Mouse (Mus musculus): ENCODE results near the gene Fgf11. TPM values are rescaled to one million over a fixed set of nuclear protein-coding genes. Genes with fewer than 3 reads are reported as not detected.

The Fgf11 gene
- polyA plus RNA-seq, 1 experiment from 2014 or later, result 5.5 TPM

DNA sequence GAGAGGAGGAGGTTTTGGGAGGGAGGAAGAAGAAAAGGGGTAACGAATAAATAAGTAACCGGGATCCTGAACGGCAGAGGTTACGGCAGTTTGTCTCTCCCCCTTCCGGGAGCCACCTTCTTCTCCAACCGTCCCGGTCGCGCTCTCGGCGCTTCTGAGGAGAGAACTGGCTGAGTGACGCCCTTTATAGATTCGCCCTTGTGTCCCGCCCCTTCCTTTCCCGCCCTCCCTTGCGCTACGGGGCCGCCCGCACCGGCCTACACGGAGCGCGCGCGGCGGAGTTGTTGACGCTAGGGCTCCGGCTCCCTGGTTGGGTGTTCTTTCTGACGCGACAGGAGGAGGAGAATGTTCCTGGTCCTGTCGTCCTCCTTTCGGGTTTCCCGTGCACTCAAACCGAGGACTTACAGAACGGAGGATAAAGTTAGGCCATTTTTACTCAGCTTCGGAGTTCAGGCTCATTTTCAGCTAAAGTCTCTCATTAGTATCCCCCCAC, 43.1 kb downstream of the Fgf11 start, which contains the start of gene Polr2a:
Gene Polr2a (minus strand): TSS at position 160 of the 493 bp plus-strand sequence.
- Histone ChIP-seq H3K36me3 (no peaks in the 10 kb centered on the region), H3K27ac (peak within 1 kb of the TSS; percentile 99), H3K4me2 (peak within 1 kb of the TSS; percentile 86), H3K27me3 (no peaks in the 10 kb centered on the region), H3K9me3 (no peaks in the 10 kb centered on the region), H3K4me1 (replicated peaks) (peaks cover 53% of the 10 kb centered on the region), H3K4me3 (peak within 1 kb of the TSS; percentile 54), H3K9ac (peak within 1 kb of the TSS; percentile 87)
- peak; percentile 96 for ATAC-seq (ENCODE audit: low FRiP score)
- WGBS, result under 1% methylated on average over 35 of the region's 36 CpGs

DNA sequence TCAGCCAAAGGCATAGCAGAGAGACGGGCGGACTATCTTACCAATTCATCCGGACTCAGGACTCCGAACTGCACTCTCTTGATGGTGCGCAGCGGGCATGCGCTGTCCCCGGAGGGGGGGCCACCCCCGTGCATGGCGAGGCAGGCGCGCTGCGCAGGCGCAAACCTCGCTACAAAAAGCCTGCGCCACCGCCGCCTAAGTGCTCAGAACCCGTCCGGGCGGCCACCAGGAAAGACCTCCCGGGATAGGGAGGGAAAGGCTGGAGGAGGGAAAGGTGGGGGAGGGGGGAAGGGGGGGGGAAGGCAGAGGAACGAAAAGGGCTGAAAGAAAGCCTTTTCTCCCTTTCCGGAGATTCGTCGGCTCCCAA, 43.6 kb downstream of the Fgf11 start:
- H3K9ac ChIP-seq, result peak overlapping the region; percentile 87
- no peaks in the 10 kb centered on the region for H3K36me3 ChIP-seq
- no peaks in the 10 kb centered on the region for H3K27me3 ChIP-seq
- H3K9me3 ChIP-seq, result no peaks in the 10 kb centered on the region
- H3K27ac ChIP-seq, result peak overlapping the region; percentile 99
- peaks cover 55% of the 10 kb centered on the region for H3K4me1 ChIP-seq (replicated peaks)
- H3K4me2 ChIP-seq, result peak overlapping the region; percentile 86
- H3K4me3 ChIP-seq, result peak overlapping the region; percentile 54
- 0% methylated on average over 26 of the region's 26 CpGs for WGBS
- peak; percentile 85 for ATAC-seq (ENCODE audit: low FRiP score)

DNA sequence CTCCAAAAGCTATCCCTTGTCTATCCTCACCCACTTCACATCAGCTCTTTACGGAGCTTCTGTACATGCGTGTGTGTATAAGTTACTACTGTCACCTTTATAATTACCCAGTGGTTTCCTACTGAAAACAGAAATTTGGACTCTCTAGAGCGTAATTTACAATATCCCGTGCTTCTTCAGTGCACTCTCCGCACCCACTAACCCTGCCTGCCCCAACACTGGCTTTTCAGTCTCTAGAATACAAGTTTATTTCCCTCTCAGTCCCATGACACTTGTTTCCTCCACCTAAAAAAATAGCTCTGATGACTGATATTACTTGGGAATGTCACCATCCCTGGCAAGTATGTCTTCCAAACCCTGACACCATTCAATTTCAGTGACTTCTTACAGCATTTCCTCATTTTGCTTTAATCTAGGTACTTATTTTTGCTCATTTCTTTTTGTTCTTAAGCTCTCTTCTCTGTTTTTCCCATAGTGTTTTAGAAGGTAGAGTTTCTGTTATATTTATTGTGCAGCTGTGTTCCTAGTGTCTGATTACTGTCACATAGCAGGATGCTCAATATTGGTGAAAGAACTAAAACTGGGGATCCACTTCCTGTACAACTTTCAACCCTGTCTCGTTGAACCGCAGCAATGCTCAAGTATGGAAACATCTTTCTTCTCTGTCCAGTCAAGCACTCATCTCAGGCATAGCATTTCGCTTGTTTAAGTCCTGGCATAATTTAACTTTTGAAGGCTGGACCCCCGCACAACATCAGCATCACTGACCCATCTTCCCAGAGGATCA, 44.2 kb downstream of the Fgf11 start:
- H3K4me1 ChIP-seq (replicated peaks), result peaks cover 61% of the 10 kb centered on the region
- 45% methylated on average over 9 of the region's 9 CpGs for WGBS

DNA sequence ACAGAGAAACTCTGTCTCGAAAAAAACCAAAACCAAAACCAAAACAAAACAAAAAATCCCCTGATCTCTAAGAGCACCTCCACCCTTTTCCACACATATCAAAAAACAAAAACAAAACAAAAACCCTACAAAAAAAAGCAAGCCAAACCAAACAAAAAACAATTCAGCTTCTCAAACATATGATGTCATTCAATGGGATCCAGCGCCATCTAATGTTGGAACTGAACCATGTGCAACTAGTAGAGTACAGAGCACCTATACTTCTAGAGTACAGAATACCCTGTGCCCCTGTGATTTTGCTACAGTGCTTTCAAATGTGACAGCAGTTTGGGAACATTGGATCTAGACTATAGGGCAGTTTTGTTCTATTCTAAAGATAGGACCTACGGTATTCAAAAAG, 47.0 kb downstream of the Fgf11 start:
- Histone ChIP-seq H3K4me2 (peak overlapping the region; percentile 86), H3K4me1 (replicated peaks) (peaks cover 59% of the 10 kb centered on the region), H3K27me3 (no peaks in the 10 kb centered on the region), H3K36me3 (no peaks in the 10 kb centered on the region), H3K9me3 (no peaks in the 10 kb centered on the region), H3K9ac (no peak overlapping the region), H3K27ac (no peak overlapping the region), H3K4me3 (peak overlapping the region; percentile 3; the same call in 1 of the 2 replicates)
- ATAC-seq (ENCODE audit: low FRiP score), result no peak
- WGBS, result 65% methylated on average over 3 of the region's 3 CpGs

More for the DNA sequence above, 44.2 kb downstream of the Fgf11 start:
- peak overlapping the region; percentile 54 for H3K4me3 ChIP-seq
- no peaks in the 10 kb centered on the region for H3K27me3 ChIP-seq
- no peaks in the 10 kb centered on the region for H3K9me3 ChIP-seq
- no peak for ATAC-seq (ENCODE audit: low FRiP score)
- peak overlapping the region; percentile 87 for H3K9ac ChIP-seq
- peak overlapping the region; percentile 99 for H3K27ac ChIP-seq
- peak overlapping the region; percentile 86 for H3K4me2 ChIP-seq
- no peaks in the 10 kb centered on the region for H3K36me3 ChIP-seq

DNA sequence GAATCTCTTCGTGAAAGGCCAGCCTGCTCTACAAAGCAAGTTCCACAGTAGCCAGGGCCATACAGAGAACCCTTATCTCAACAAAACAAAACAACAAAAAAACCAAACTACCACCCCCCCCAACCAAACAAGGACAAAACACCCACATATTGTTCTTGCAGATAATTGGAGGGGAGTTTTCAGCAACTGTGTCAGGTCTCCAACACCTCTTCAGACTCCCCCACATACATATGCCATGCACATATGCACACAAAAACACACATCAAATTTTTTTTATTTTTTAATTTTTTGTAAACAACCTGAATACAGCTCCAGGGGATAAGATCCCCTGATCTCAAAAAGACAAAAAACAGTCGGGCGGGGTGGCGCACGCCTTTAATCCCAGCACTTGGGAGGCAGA, 47.4 kb downstream of the Fgf11 start:
- WGBS, result 79% methylated on average over 5 of the region's 5 CpGs
- Histone ChIP-seq H3K4me3 (0 out of 2 replicates have a peak overlapping the region, but pooled peaks have one; percentile 3), H3K9ac (no peak overlapping the region)

DNA sequence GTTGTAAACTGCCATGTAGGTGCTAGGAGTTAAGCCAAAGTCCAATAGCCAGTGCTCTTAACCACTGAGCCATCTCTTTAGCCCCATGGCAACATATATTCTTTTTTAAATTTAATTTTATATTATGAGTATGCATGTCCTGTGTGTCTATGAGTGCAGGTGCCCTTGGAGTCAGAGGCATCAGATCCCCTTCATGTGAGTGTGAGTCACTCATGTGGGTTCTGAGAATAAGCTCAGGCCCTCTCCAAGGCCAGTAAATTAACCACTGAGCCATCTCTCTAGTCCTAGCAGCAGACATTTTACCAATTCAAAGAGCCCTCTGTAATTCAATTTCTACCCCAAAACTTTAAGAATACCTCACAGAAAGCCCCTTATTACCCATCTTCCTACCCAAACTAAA, 49.0 kb downstream of the Fgf11 start:
- Histone ChIP-seq H3K36me3 (peaks cover 5% of the 10 kb centered on the region), H3K27ac (no peak overlapping the region), H3K4me1 (replicated peaks) (peaks cover 55% of the 10 kb centered on the region), H3K4me3 (no peak overlapping the region), H3K4me2 (no peak overlapping the region), H3K27me3 (no peaks in the 10 kb centered on the region), H3K9me3 (no peaks in the 10 kb centered on the region), H3K9ac (no peak overlapping the region)
- no peak for ATAC-seq (ENCODE audit: low FRiP score)

More for the DNA sequence above, 47.4 kb downstream of the Fgf11 start:
- Histone ChIP-seq H3K9me3 (no peaks in the 10 kb centered on the region), H3K36me3 (no peaks in the 10 kb centered on the region), H3K27me3 (no peaks in the 10 kb centered on the region), H3K27ac (no peak overlapping the region), H3K4me1 (replicated peaks) (peaks cover 56% of the 10 kb centered on the region), H3K4me2 (peak overlapping the region; percentile 86)
- ATAC-seq (ENCODE audit: low FRiP score), result no peak

DNA sequence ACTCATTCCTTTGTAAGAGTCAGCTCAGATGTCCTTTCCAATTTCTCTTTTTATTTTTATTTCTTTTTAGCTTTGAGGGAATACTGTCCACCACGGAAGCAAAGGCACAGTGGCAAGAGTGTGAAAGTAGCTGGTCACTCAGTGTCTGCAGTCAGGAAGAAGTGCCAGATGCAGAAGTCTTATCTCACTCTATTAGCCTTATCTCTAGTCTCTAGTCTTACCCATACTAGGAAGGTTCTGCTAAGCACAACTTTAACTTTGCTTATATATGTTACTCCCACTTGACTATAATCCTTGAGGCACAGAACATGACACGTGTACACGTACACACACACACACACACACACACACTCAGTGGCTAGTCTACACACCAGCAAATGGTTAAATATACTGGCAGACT, 50.0 kb downstream of the Fgf11 start:
- H3K4me3 ChIP-seq, result no peak overlapping the region
- H3K9me3 ChIP-seq, result no peaks in the 10 kb centered on the region
- H3K9ac ChIP-seq, result no peak overlapping the region
- no peak overlapping the region for H3K27ac ChIP-seq
- WGBS, result 82% methylated on average over 3 of the region's 3 CpGs
- H3K27me3 ChIP-seq, result no peaks in the 10 kb centered on the region
- H3K36me3 ChIP-seq, result peaks cover 15% of the 10 kb centered on the region
- ATAC-seq (ENCODE audit: low FRiP score), result no peak
- no peak overlapping the region for H3K4me2 ChIP-seq
- peaks cover 45% of the 10 kb centered on the region for H3K4me1 ChIP-seq (replicated peaks)

Other genes with a start within 250 kb of the Fgf11 start
- 90.1 and 92.0 TPM in 2 replicates for gene Efnb3, start 241.7 kb downstream of the Fgf11 start, polyA plus RNA-seq (2015; fragmentation: Nextera tagmentation; extraction: Ambion mirVana)
- gene Wrap53, start 221.6 kb downstream of the Fgf11 start, polyA plus RNA-seq (2015; fragmentation: Nextera tagmentation; extraction: Ambion mirVana), result 23.0 and 24.2 TPM in 2 replicates
- gene Trp53, start 221.5 kb downstream of the Fgf11 start, polyA plus RNA-seq (2015; fragmentation: Nextera tagmentation; extraction: Ambion mirVana), result 76.3 and 78.1 TPM in 2 replicates
- gene Atp1b2, start 195.9 kb downstream of the Fgf11 start, polyA plus RNA-seq (2015; fragmentation: Nextera tagmentation; extraction: Ambion mirVana), result 27.6 and 29.7 TPM in 2 replicates
- gene Shbg, start 184.0 kb downstream of the Fgf11 start, polyA plus RNA-seq (2015; fragmentation: Nextera tagmentation; extraction: Ambion mirVana), result not detected in 2 replicates
- 28.0 and 28.1 TPM in 2 replicates for gene Sat2, start 179.8 kb downstream of the Fgf11 start, polyA plus RNA-seq (2015; fragmentation: Nextera tagmentation; extraction: Ambion mirVana)
- 40.5 and 52.0 TPM in 2 replicates for gene Fxr2, start 168.9 kb downstream of the Fgf11 start, polyA plus RNA-seq (2015; fragmentation: Nextera tagmentation; extraction: Ambion mirVana)
- gene Sox15, start 146.5 kb downstream of the Fgf11 start, polyA plus RNA-seq (2015; fragmentation: Nextera tagmentation; extraction: Ambion mirVana), result not detected in 2 replicates
- gene Mpdu1, start 139.2 kb downstream of the Fgf11 start, polyA plus RNA-seq (2015; fragmentation: Nextera tagmentation; extraction: Ambion mirVana), result 95.0 and 104 TPM in 2 replicates
- 9.0 and 9.8 TPM in 2 replicates for gene Cd68, start 135.7 kb downstream of the Fgf11 start, polyA plus RNA-seq (2015; fragmentation: Nextera tagmentation; extraction: Ambion mirVana)
- gene Eif4a1, start 129.4 kb downstream of the Fgf11 start, polyA plus RNA-seq (2015; fragmentation: Nextera tagmentation; extraction: Ambion mirVana), result 528 and 537 TPM in 2 replicates
- 94.7 and 95.9 TPM in 2 replicates for gene Senp3, start 119.8 kb downstream of the Fgf11 start, polyA plus RNA-seq (2015; fragmentation: Nextera tagmentation; extraction: Ambion mirVana)
- 0.36 and 0.53 TPM in 2 replicates for gene Tnfsf13, start 116.1 kb downstream of the Fgf11 start, polyA plus RNA-seq (2015; fragmentation: Nextera tagmentation; extraction: Ambion mirVana)
- 1.8 and 3.6 TPM in 2 replicates for gene Tnfsf12, start 106.0 kb downstream of the Fgf11 start, polyA plus RNA-seq (2015; fragmentation: Nextera tagmentation; extraction: Ambion mirVana)
- 0.98 and 1.2 TPM in 2 replicates for gene Tnfsfm13, start 105.8 kb downstream of the Fgf11 start, polyA plus RNA-seq (2015; fragmentation: Nextera tagmentation; extraction: Ambion mirVana)
- gene Polr2a, start 43.2 kb downstream of the Fgf11 start, polyA plus RNA-seq (2015; fragmentation: Nextera tagmentation; extraction: Ambion mirVana), result 18.8 and 20.4 TPM in 2 replicates
- gene Slc35g3, start 39.9 kb downstream of the Fgf11 start, polyA plus RNA-seq (2015; fragmentation: Nextera tagmentation; extraction: Ambion mirVana), result 0.35 and 0.87 TPM in 2 replicates
- 3.2 TPM in 2 replicates for gene Zbtb4, start 35.9 kb downstream of the Fgf11 start, polyA plus RNA-seq (2015; fragmentation: Nextera tagmentation; extraction: Ambion mirVana)
- 1.5 and 2.6 TPM in 2 replicates for gene Chrnb1, start 5.9 kb downstream of the Fgf11 start, polyA plus RNA-seq (2015; fragmentation: Nextera tagmentation; extraction: Ambion mirVana)
- 1.1 TPM in 2 replicates for gene Tmem102, start 3.8 kb upstream of the Fgf11 start, polyA plus RNA-seq (2015; fragmentation: Nextera tagmentation; extraction: Ambion mirVana)
- gene Gm39566, start 13.4 kb upstream of the Fgf11 start, polyA plus RNA-seq (2015; fragmentation: Nextera tagmentation; extraction: Ambion mirVana), result not detected in 2 replicates
- 0.10 TPM in 1 of 2 replicates, not detected in the other for gene Spem2, start 16.6 kb upstream of the Fgf11 start, polyA plus RNA-seq (2015; fragmentation: Nextera tagmentation; extraction: Ambion mirVana)
- gene Spem1, start 20.3 kb upstream of the Fgf11 start, polyA plus RNA-seq (2015; fragmentation: Nextera tagmentation; extraction: Ambion mirVana), result 0.70 and 0.81 TPM in 2 replicates
- gene Nlgn2, start 35.9 kb upstream of the Fgf11 start, polyA plus RNA-seq (2015; fragmentation: Nextera tagmentation; extraction: Ambion mirVana), result 21.4 and 22.0 TPM in 2 replicates
- gene Tmem256, start 36.7 kb upstream of the Fgf11 start, polyA plus RNA-seq (2015; fragmentation: Nextera tagmentation; extraction: Ambion mirVana), result 368 and 374 TPM in 2 replicates
- 51.7 and 53.7 TPM in 2 replicates for gene Plscr3, start 44.5 kb upstream of the Fgf11 start, polyA plus RNA-seq (2015; fragmentation: Nextera tagmentation; extraction: Ambion mirVana)
- 0.13 and 0.23 TPM in 2 replicates for gene Tnk1, start 56.9 kb upstream of the Fgf11 start, polyA plus RNA-seq (2015; fragmentation: Nextera tagmentation; extraction: Ambion mirVana)
- gene Tmem95, start 76.2 kb upstream of the Fgf11 start, polyA plus RNA-seq (2015; fragmentation: Nextera tagmentation; extraction: Ambion mirVana), result not detected in 2 replicates
- 2.0 and 2.5 TPM in 2 replicates for gene Kctd11, start 79.5 kb upstream of the Fgf11 start, polyA plus RNA-seq (2015; fragmentation: Nextera tagmentation; extraction: Ambion mirVana)
- 0.17 and 0.52 TPM in 2 replicates for gene Acap1, start 93.7 kb upstream of the Fgf11 start, polyA plus RNA-seq (2015; fragmentation: Nextera tagmentation; extraction: Ambion mirVana)
- gene 2810408A11Rik, start 99.1 kb upstream of the Fgf11 start, polyA plus RNA-seq (2015; fragmentation: Nextera tagmentation; extraction: Ambion mirVana), result 10.3 and 11.7 TPM in 2 replicates
- 18.8 and 22.6 TPM in 2 replicates for gene Neurl4, start 99.2 kb upstream of the Fgf11 start, polyA plus RNA-seq (2015; fragmentation: Nextera tagmentation; extraction: Ambion mirVana)
- gene Gps2, start 112.0 kb upstream of the Fgf11 start, polyA plus RNA-seq (2015; fragmentation: Nextera tagmentation; extraction: Ambion mirVana), result 72.4 and 77.3 TPM in 2 replicates
- 1,129 and 1,134 TPM in 2 replicates for gene Eif5a, start 120.1 kb upstream of the Fgf11 start, polyA plus RNA-seq (2015; fragmentation: Nextera tagmentation; extraction: Ambion mirVana)
- 4.0 and 7.1 TPM in 2 replicates for gene Ybx2, start 133.9 kb upstream of the Fgf11 start, polyA plus RNA-seq (2015; fragmentation: Nextera tagmentation; extraction: Ambion mirVana)
- 3.9 and 4.0 TPM in 2 replicates for gene Slc2a4, start 146.3 kb upstream of the Fgf11 start, polyA plus RNA-seq (2015; fragmentation: Nextera tagmentation; extraction: Ambion mirVana)
- gene Cldn7, start 162.9 kb upstream of the Fgf11 start, polyA plus RNA-seq (2015; fragmentation: Nextera tagmentation; extraction: Ambion mirVana), result 0.38 and 0.87 TPM in 2 replicates
- 22.4 and 22.7 TPM in 2 replicates for gene Ctdnep1, start 179.3 kb upstream of the Fgf11 start, polyA plus RNA-seq (2015; fragmentation: Nextera tagmentation; extraction: Ambion mirVana)
- 149 and 154 TPM in 2 replicates for gene Elp5, start 180.7 kb upstream of the Fgf11 start, polyA plus RNA-seq (2015; fragmentation: Nextera tagmentation; extraction: Ambion mirVana)
- 670 and 709 TPM in 2 replicates for gene Gabarap, start 189.3 kb upstream of the Fgf11 start, polyA plus RNA-seq (2015; fragmentation: Nextera tagmentation; extraction: Ambion mirVana)
- gene Phf23, start 193.9 kb upstream of the Fgf11 start, polyA plus RNA-seq (2015; fragmentation: Nextera tagmentation; extraction: Ambion mirVana), result 72.9 and 74.8 TPM in 2 replicates
- gene Dvl2, start 198.7 kb upstream of the Fgf11 start, polyA plus RNA-seq (2015; fragmentation: Nextera tagmentation; extraction: Ambion mirVana), result 26.8 and 28.6 TPM in 2 replicates
- 56.9 and 59.4 TPM in 2 replicates for gene Acadvl, start 213.6 kb upstream of the Fgf11 start, polyA plus RNA-seq (2015; fragmentation: Nextera tagmentation; extraction: Ambion mirVana)
- gene Dlg4, start 215.1 kb upstream of the Fgf11 start, polyA plus RNA-seq (2015; fragmentation: Nextera tagmentation; extraction: Ambion mirVana), result 28.1 TPM in 2 replicates

Measured in hindbrain, embryonic 13.5 days (tissue).